Mouse (Mus musculus): ENCODE results near the gene Mmp9. TPM values are rescaled to one million over a fixed set of nuclear protein-coding genes. Genes with fewer than 3 reads are reported as not detected.
A peak's percentile ranks its signal among the peaks of the same experiment; 100 is the strongest.

The Mmp9 gene
- polyA plus RNA-seq, 1 experiment from 2014 or later: 46.1 TPM

DNA sequence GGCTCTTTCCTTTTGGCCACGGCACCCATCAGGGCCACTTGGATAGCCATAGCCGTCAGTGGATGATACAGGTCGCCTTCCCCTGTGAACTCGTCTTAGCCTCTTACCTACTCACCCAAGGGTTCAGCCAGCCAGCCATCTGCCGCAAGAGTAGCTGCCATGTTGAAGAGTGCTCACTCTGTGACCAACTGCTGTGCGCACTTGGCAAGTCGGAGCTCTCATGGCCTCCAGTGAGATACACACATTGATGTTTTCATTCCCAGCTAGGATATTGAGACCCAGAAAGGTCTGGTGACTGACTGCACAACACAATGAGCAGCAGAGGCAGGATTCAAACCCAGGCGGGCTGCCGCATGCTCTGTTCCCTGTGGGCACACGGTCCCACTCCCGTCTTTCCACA, 53.6 kb downstream of the Mmp9 start:
- Histone ChIP-seq H3K27me3 (peaks cover 51% of the 10 kb centered on the region), H3K36me3 (peaks cover under 1% of the 10 kb centered on the region; the same call in 1 of the 2 replicates)
- 87% methylated on average over 11 of the region's 11 CpGs for WGBS

DNA sequence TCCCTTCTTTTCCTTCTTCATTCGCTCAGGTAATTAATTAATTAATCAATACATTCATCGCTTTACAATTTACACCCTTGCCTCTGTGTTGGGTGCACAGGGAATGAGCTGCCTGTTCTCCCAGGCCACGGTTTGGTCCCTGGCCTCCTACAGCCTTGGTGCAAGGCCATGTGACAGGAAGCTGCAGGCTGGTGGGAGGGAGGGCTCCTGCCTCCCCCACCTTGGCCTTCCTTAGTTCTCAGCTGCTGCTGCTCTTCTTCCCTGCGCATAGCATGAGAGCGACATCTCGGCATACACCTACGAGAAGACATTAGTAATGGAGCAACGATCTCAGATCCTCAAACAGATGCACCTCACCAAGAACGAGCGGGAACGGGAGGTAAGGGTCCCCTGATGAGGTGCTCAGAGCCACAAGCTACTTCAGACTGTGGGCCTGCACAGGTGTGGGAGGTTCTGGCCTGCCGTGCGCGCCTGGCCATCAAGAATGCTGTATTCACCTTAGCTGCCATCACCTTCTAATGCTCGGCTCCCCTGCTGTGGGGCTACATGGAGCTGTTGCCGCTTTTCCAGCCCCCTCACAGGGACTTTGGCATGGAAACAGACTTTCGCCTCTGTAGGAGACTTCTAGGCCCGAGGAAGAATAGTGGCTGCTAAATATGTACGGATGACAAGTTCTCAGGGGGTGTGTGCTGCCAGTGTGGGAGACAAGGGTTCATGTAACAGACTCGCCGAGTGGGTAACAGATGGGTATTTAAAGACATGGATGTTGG, 54.3 kb downstream of the Mmp9 start:
- Histone ChIP-seq H3K4me1 (peaks cover 22% of the 10 kb centered on the region), H3K27ac (replicated peaks) (no peak overlapping the region), H3K4me2 (replicated peaks) (no peak overlapping the region), H3K27me3 (peaks cover 58% of the 10 kb centered on the region), H3K4me3 (replicated peaks) (no peak overlapping the region), H3K9ac (no peak overlapping the region), H3K36me3 (peaks cover 7% of the 10 kb centered on the region), H3K9me3 (replicated peaks) (no peaks in the 10 kb centered on the region)
- no peak for ATAC-seq (ENCODE audit: insufficient number of reproducible peaks, low FRiP score, low TSS enrichment, low read depth)
- WGBS: 57% methylated on average over 21 of the region's 21 CpGs

More for the DNA sequence above, 53.6 kb downstream of the Mmp9 start:
- ATAC-seq (ENCODE audit: insufficient number of reproducible peaks, low FRiP score, low TSS enrichment, low read depth): no peak
- H3K4me3 ChIP-seq (replicated peaks): no peak overlapping the region
- H3K4me2 ChIP-seq (replicated peaks): no peak overlapping the region
- H3K27ac ChIP-seq (replicated peaks): no peak overlapping the region
- no peak overlapping the region for H3K9ac ChIP-seq
- no peaks in the 10 kb centered on the region for H3K9me3 ChIP-seq (replicated peaks)
- H3K4me1 ChIP-seq: peaks cover 22% of the 10 kb centered on the region

DNA sequence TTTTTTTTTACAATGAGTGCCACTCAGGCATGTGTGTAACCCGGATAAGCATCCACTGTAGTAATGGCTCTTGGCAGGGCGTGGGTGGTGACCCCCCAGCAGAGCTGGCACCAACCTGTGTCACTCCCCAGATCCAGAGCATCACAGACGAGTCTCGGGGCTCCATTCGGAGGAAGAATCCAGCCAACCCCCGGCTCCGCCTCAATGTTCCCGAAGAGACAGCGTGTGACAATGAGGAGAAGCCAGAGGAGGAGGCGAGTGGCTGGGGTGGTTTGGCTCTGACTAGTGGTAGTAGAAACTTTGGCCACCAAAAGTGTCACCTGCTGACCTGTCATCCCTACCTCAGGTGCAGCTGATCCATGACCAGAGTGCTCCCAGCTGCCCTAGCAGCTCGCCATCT, 55.4 kb downstream of the Mmp9 start:
- WGBS: 67% methylated on average over 11 of the region's 11 CpGs
- ATAC-seq (ENCODE audit: insufficient number of reproducible peaks, low FRiP score, low TSS enrichment, low read depth): no peak

DNA sequence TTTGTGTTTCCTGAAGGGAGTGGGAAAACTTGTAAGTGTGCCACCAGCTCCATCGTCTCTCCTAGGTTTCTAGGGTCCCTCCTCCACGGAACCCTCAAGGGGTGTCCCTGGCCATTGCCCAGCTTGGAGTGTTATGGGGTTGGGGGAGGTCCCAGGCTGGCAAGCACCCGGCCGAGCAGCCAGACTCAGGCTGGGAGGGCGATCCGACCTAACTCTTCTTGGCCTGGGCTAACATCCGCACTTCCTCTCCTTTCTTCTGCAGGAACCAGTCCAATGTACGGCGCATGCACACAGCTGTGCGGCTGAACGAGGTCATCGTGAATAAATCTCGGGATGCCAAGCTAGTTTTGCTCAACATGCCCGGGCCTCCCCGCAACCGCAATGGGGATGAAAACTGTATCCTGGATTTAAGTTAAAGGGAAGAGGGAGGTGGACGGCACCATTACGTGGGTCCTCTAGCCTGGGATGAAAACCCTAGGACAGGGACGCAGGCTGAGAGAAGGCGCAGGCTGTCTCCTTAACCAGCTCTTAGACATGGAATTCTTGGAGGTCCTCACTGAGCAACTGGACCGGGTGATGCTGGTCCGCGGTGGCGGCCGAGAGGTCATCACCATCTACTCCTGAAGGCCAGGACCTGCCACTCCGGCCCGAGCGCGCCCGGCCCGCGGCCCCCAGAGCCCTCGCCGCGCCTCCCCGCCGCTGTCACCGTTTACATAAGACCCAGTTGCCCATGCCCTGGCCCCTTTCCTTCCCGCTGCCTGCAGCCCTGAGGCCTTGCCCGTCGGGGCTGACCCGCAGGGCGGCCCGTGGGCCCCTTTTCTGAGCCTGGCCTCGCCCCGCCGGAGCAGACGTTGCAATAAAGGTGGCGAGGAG, 56.5 kb downstream of the Mmp9 start:
- H3K4me1 ChIP-seq: peaks cover 22% of the 10 kb centered on the region
- 0 out of 2 replicates have a peak overlapping the region, but pooled peaks have one; percentile 15 for H3K9ac ChIP-seq
- peak overlapping the region; percentile 40 for H3K4me3 ChIP-seq (replicated peaks)
- WGBS: 6% methylated on average over 49 of the region's 49 CpGs
- peaks cover 57% of the 10 kb centered on the region for H3K27me3 ChIP-seq
- peaks cover 30% of the 10 kb centered on the region for H3K36me3 ChIP-seq
- no peaks in the 10 kb centered on the region for H3K9me3 ChIP-seq (replicated peaks)
- no peak overlapping the region for H3K27ac ChIP-seq (replicated peaks)
- ATAC-seq (ENCODE audit: insufficient number of reproducible peaks, low FRiP score, low TSS enrichment, low read depth): no peak
- peak overlapping the region; percentile 67 for H3K4me2 ChIP-seq (replicated peaks)

More for the DNA sequence above, 55.4 kb downstream of the Mmp9 start:
- H3K9me3 ChIP-seq (replicated peaks): no peaks in the 10 kb centered on the region
- peaks cover 18% of the 10 kb centered on the region for H3K36me3 ChIP-seq
- H3K4me1 ChIP-seq: peaks cover 22% of the 10 kb centered on the region
- no peak overlapping the region for H3K27ac ChIP-seq (replicated peaks)
- peaks cover 60% of the 10 kb centered on the region for H3K27me3 ChIP-seq
- H3K4me3 ChIP-seq (replicated peaks): no peak overlapping the region
- no peak overlapping the region for H3K4me2 ChIP-seq (replicated peaks)
- H3K9ac ChIP-seq: no peak overlapping the region

DNA sequence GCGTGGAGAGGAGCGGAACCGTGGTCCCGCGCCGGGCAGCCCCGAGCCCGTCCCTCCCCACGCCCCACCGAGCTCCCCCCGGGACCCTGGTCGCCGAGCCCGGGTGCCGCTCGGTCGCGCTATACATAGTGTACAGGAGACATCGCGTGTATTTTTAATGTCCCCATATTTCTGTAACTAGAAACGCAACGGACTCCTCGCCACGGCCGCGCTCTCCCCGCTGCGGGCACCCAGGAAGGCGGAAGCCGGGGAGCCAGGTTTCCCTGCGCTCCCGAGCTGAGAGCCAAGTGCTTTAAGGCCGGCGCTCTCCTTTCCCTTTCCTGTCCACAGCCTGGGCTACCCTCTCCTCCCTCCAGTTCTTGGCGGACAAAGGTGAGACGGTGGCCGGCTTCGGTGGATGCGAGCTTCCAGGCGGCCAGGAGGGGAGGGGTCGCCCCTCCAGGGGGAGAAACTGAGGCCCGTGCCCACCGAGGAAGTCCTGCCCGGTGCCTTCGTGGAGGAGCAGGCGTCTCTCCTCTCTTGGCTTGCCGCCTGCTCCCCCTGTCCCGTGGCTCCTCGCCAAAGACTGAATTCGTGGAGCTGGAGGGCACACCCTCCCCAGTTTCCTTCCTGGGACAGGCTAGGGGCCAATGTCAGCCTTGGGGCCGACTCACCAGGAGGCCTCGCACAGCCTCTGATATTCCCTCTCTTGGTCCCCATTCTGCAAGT, 57.3 kb downstream of the Mmp9 start:
- WGBS: under 1% methylated on average over 51 of the region's 52 CpGs
- Histone ChIP-seq H3K4me3 (replicated peaks) (peak overlapping the region; percentile 40), H3K4me1 (peaks cover 22% of the 10 kb centered on the region), H3K27ac (replicated peaks) (no peak overlapping the region), H3K27me3 (peaks cover 57% of the 10 kb centered on the region), H3K9me3 (replicated peaks) (no peaks in the 10 kb centered on the region), H3K36me3 (peaks cover 37% of the 10 kb centered on the region), H3K4me2 (replicated peaks) (peak overlapping the region; percentile 67), H3K9ac (peak overlapping the region; percentile 15)
- no peak for ATAC-seq (ENCODE audit: insufficient number of reproducible peaks, low FRiP score, low TSS enrichment, low read depth)

DNA sequence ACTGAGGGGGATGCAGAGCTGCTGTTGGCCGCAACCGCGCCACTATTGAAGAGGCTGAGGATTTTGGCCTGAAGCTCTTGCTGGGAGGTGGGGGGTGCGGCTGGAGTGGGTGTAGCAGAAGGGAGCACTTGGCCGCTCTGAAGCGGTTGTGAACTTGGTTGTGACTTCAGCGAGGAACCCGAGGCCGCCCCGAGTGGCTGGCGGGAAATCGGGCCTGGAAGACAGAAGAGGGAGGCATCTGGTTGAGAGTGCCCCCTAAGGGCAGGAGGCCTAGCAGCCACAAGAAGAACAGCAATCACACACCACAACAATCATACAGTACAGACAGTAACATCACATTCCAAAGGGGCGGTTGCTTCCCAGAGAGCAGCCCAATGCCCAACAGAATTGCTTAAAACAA, 61.4 kb downstream of the Mmp9 start:
- no peaks in the 10 kb centered on the region for H3K9me3 ChIP-seq (replicated peaks)
- WGBS: 91% methylated on average over 13 of the region's 13 CpGs
- peaks cover 77% of the 10 kb centered on the region for H3K36me3 ChIP-seq
- H3K27me3 ChIP-seq: peaks cover 31% of the 10 kb centered on the region
- ATAC-seq (ENCODE audit: insufficient number of reproducible peaks, low FRiP score, low TSS enrichment, low read depth): no peak
- H3K9ac ChIP-seq: no peak overlapping the region
- H3K4me1 ChIP-seq: peaks cover 19% of the 10 kb centered on the region
- H3K4me3 ChIP-seq (replicated peaks): no peak overlapping the region
- no peak overlapping the region for H3K4me2 ChIP-seq (replicated peaks)
- H3K27ac ChIP-seq (replicated peaks): no peak overlapping the region

DNA sequence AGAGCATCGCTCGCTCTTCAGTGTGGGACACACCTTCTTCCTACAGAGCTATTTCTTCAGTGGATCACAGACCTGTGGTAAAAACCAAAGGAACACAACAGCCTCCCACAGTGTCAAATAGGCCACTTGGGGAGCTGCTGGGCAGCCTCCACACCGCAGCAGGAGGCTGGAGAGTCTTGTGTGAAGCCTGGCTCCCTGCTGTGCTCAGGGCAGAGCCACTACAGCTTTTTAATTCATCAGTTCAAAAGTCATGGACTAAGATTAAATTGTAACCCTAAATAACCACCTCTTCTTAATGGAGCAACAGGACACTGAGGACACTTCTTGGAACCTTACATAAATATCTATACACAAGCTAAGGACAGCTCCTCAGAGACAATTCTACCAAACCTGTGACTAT, 62.5 kb downstream of the Mmp9 start:
- Histone ChIP-seq H3K9ac (no peak overlapping the region), H3K4me2 (replicated peaks) (no peak overlapping the region), H3K27ac (replicated peaks) (no peak overlapping the region), H3K36me3 (peaks cover 89% of the 10 kb centered on the region), H3K4me3 (replicated peaks) (no peak overlapping the region), H3K4me1 (peaks cover 8% of the 10 kb centered on the region), H3K9me3 (replicated peaks) (no peaks in the 10 kb centered on the region), H3K27me3 (peaks cover 19% of the 10 kb centered on the region)
- no peak for ATAC-seq (ENCODE audit: insufficient number of reproducible peaks, low FRiP score, low TSS enrichment, low read depth)
- WGBS: 86% methylated on average over 3 of the region's 3 CpGs

DNA sequence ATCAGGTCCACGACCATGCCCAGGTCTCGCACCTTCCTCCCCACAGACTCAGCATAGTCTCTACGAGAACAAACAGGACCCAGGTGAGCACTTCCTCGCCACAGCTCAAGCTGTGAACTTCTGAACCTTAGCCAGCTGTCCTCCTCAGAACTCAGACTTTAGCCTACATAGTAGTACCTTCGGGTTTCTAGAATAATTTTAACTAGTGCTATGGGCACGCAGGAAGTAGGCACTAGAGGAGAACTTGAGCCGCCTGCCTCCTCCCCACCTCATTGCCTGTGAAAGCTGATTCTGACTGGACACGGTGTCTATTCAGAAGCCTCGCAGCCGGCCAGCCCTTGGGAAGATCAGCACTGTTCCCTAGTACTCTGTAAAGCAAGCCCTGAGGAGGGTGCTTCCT, 63.7 kb downstream of the Mmp9 start:
- Histone ChIP-seq H3K9ac (no peak overlapping the region), H3K4me3 (replicated peaks) (no peak overlapping the region), H3K27me3 (peaks cover 8% of the 10 kb centered on the region; the same call in 1 of the 2 replicates), H3K36me3 (peaks cover 99% of the 10 kb centered on the region), H3K27ac (replicated peaks) (no peak overlapping the region), H3K4me2 (replicated peaks) (no peak overlapping the region), H3K4me1 (no peaks in the 10 kb centered on the region), H3K9me3 (replicated peaks) (no peaks in the 10 kb centered on the region)
- 83% methylated on average over 10 of the region's 10 CpGs for WGBS
- no peak for ATAC-seq (ENCODE audit: insufficient number of reproducible peaks, low FRiP score, low TSS enrichment, low read depth)

Other genes starting within 250 kb of the Mmp9 start
- not detected in 2 replicates for gene Spint4, start 242.3 kb upstream of the Mmp9 start, polyA plus RNA-seq (2015; fragmentation: Nextera tagmentation; extraction: Ambion mirVana)
- gene Spint5, start 225.5 kb upstream of the Mmp9 start, polyA plus RNA-seq (2015; fragmentation: Nextera tagmentation; extraction: Ambion mirVana): not detected in 2 replicates
- 2.2 and 3.2 TPM in 2 replicates for gene Wfdc3, start 194.8 kb upstream of the Mmp9 start, polyA plus RNA-seq (2015; fragmentation: Nextera tagmentation; extraction: Ambion mirVana)
- 66.3 and 67.5 TPM in 2 replicates for gene Dnttip1, start 194.8 kb upstream of the Mmp9 start, polyA plus RNA-seq (2015; fragmentation: Nextera tagmentation; extraction: Ambion mirVana)
- 297 and 302 TPM in 2 replicates for gene Ube2c, start 170.9 kb upstream of the Mmp9 start, polyA plus RNA-seq (2015; fragmentation: Nextera tagmentation; extraction: Ambion mirVana)
- gene Tnnc2, start 160.8 kb upstream of the Mmp9 start, polyA plus RNA-seq (2015; fragmentation: Nextera tagmentation; extraction: Ambion mirVana): 383 and 528 TPM in 2 replicates
- 37.1 and 37.3 TPM in 2 replicates for gene Snx21, start 155.0 kb upstream of the Mmp9 start, polyA plus RNA-seq (2015; fragmentation: Nextera tagmentation; extraction: Ambion mirVana)
- gene Acot8, start 135.9 kb upstream of the Mmp9 start, polyA plus RNA-seq (2015; fragmentation: Nextera tagmentation; extraction: Ambion mirVana): 20.7 and 20.9 TPM in 2 replicates
- 7.3 and 7.6 TPM in 2 replicates for gene Zswim3, start 135.7 kb upstream of the Mmp9 start, polyA plus RNA-seq (2015; fragmentation: Nextera tagmentation; extraction: Ambion mirVana)
- gene Zswim1, start 118.1 kb upstream of the Mmp9 start, polyA plus RNA-seq (2015; fragmentation: Nextera tagmentation; extraction: Ambion mirVana): 18.2 and 20.1 TPM in 2 replicates
- gene Spata25, start 112.2 kb upstream of the Mmp9 start, polyA plus RNA-seq (2015; fragmentation: Nextera tagmentation; extraction: Ambion mirVana): not detected in 2 replicates
- 174 and 175 TPM in 2 replicates for gene Ctsa, start 107.9 kb upstream of the Mmp9 start, polyA plus RNA-seq (2015; fragmentation: Nextera tagmentation; extraction: Ambion mirVana)
- gene Neurl2, start 107.3 kb upstream of the Mmp9 start, polyA plus RNA-seq (2015; fragmentation: Nextera tagmentation; extraction: Ambion mirVana): 8.5 and 9.0 TPM in 2 replicates
- gene Pltp, start 83.1 kb upstream of the Mmp9 start, polyA plus RNA-seq (2015; fragmentation: Nextera tagmentation; extraction: Ambion mirVana): 66.8 and 77.0 TPM in 2 replicates
- 65.7 and 74.8 TPM in 2 replicates for gene Pcif1, start 61.5 kb upstream of the Mmp9 start, polyA plus RNA-seq (2015; fragmentation: Nextera tagmentation; extraction: Ambion mirVana)
- 13.4 and 16.0 TPM in 2 replicates for gene Zfp335, start 29.0 kb upstream of the Mmp9 start, polyA plus RNA-seq (2015; fragmentation: Nextera tagmentation; extraction: Ambion mirVana)
- 0.72 and 0.85 TPM in 2 replicates for gene Slc12a5, start 20.0 kb downstream of the Mmp9 start, polyA plus RNA-seq (2015; fragmentation: Nextera tagmentation; extraction: Ambion mirVana)
- gene Ncoa5, start 94.1 kb downstream of the Mmp9 start, polyA plus RNA-seq (2015; fragmentation: Nextera tagmentation; extraction: Ambion mirVana): 66.8 and 67.0 TPM in 2 replicates
- 4.7 and 7.7 TPM in 2 replicates for gene Cd40, start 114.8 kb downstream of the Mmp9 start, polyA plus RNA-seq (2015; fragmentation: Nextera tagmentation; extraction: Ambion mirVana)
- not detected in 2 replicates for gene 1700025C18Rik, start 150.0 kb downstream of the Mmp9 start, polyA plus RNA-seq (2015; fragmentation: Nextera tagmentation; extraction: Ambion mirVana)